Mouse (Mus musculus) embryonic facial prominence, embryonic 12.5 days (tissue): ENCODE data around the gene Ms4a4b. TPM values are rescaled to one million over a fixed set of nuclear protein-coding genes. Genes with fewer than 3 reads are reported as not detected.
"Not testable (repeated sequence)": the region's sequence is repeated elsewhere in the genome, so short reads cannot be mapped to it uniquely, and the experiment has no call there.

Experiments
- ATAC-seq: fragments of 200-750 bp; cut with Nextera tagmentation; 2 replicates; pipeline ENCODE4 v1.8.0; 2017; ENCODE audit not compliant: insufficient number of reproducible peaks, insufficient read depth, low FRiP score, low TSS enrichment
- H3K27ac ChIP-seq: fragments of 300-500 bp; sonication (generic); 2 replicates; pipeline ENCODE4 v1.5.1; 2016; ENCODE audit warnings: mild to moderate bottlenecking
- H3K27me3 ChIP-seq: fragments of 300-500 bp; sonication (generic); 2 replicates; pipeline ENCODE4 v1.6.1; 2016; ENCODE audit warnings: mild to moderate bottlenecking, moderate library complexity
- H3K36me3 ChIP-seq: fragments of 300-500 bp; sonication (generic); 2 replicates; pipeline ENCODE4 v1.6.1; 2016; ENCODE audit warnings: mild to moderate bottlenecking
- H3K4me1 ChIP-seq: fragments of 300-500 bp; sonication (generic); 2 replicates; pipeline ENCODE4 v1.6.1; 2016
- H3K4me2 ChIP-seq: fragments of 300-500 bp; sonication (generic); replicated peaks from 2 replicates; pipeline ENCODE4 v1.6.1; 2016; ENCODE audit warnings: mild to moderate bottlenecking, moderate library complexity
- H3K4me3 ChIP-seq: fragments of 300-500 bp; sonication (generic); 2 replicates; pipeline ENCODE4 v1.5.1; 2016; ENCODE audit warnings: mild to moderate bottlenecking
- H3K9ac ChIP-seq: fragments of 300-500 bp; sonication (generic); 2 replicates; pipeline ENCODE4 v1.6.1; 2016; ENCODE audit warnings: mild to moderate bottlenecking, moderate library complexity
- H3K9me3 ChIP-seq: fragments of 300-500 bp; sonication (generic); 2 replicates; pipeline ENCODE4 v1.6.1; 2016; ENCODE audit warnings: mild to moderate bottlenecking, moderate library complexity
- WGBS: fragments of 180-500 bp; shearing (Covaris S2); methylation state at CpG from one replicate; pipeline ENCODE4 v1.1.7; 2016; 5-methylcytosine and 5-hydroxymethylcytosine counted together
- polyA plus RNA-seq: library from polyadenylated mRNA; unstranded; fragments of >200 nt; fragmentation: Nextera tagmentation; extraction: Ambion mirVana; gene quantifications from 2 replicates; pipeline ENCODE4 v1.2.1, GENCODE M21; 2016

Ms4a4b gene
- polyA plus RNA-seq, 1 experiment from 2014 or later: not detected

DNA sequence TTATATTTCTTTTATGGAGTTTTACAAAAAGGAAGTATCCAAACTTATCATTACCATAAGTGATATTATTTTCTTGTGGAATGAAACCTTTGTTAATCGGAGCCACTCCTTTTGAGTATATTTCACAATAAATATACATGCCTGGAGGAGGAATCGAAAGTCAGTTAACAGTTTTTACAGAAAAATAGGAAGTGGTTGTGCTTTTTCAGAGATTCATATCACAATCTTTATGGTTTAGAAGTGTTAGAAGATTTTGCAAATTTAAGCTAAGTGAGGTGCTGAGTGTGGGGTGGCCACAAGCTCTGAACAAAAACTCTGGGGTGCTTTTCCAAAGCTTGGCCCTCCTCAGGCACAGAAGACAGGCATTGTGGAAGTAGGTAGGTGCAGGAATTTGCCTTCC, 3.9 kb downstream of the Ms4a4b start:
- Histone ChIP-seq H3K4me1 (no peaks in the 10 kb centered on the region), H3K4me3 (no peak overlapping the region), H3K27ac (no peak overlapping the region), H3K9me3 (no peaks in the 10 kb centered on the region), H3K4me2 (no peak overlapping the region), H3K36me3 (no peaks in the 10 kb centered on the region), H3K9ac (no peak overlapping the region), H3K27me3 (no peaks in the 10 kb centered on the region)
- no peak for ATAC-seq
- WGBS: 85% methylated on average over 2 of the region's 2 CpGs

DNA sequence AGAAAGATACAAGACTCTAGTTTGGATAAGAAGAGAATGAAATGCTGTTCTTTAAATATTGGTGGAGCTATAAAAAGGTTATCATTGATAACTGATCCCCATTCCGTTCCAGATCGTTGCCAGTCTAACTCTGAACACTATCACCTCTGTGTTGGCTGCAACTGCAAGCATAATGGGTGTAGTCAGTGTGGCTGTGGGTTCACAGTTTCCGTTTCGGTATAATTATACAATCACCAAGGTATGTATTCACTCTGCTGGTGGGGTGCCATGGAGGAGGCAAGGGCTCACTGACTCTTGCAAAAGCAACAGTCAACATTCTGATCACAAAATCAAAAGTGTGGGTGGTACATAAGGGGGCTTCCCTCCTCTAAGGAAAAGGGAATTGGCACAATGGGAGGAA, 15.7 kb downstream of the Ms4a4b start:
- not testable (repeated sequence) for H3K9ac ChIP-seq, H3K4me2 ChIP-seq, H3K4me1 ChIP-seq, H3K27ac ChIP-seq, ATAC-seq, H3K9me3 ChIP-seq, H3K4me3 ChIP-seq, H3K36me3 ChIP-seq, H3K27me3 ChIP-seq
- WGBS: 77% methylated on average over 4 of the region's 4 CpGs

DNA sequence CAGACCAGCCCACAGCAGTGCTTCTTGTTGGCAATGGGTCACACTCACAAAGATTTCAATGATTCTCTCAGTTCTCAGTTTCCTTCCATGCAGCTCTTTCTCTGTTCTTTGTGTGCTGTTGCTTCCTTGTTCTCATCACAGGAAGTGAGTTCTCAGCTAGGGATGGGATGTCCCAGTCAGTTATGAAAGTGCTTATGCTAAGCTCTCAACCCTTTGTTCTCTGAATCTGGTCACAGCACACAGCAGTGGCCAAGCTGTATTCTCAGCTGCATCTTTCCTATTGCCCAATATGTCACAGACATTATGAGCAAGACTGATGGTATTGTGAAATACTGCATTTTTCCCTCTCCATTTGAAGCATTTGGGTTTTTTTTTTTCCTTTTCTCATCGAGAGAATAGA, 21.4 kb downstream of the Ms4a4b start:
- not testable (repeated sequence) for H3K4me3 ChIP-seq

DNA sequence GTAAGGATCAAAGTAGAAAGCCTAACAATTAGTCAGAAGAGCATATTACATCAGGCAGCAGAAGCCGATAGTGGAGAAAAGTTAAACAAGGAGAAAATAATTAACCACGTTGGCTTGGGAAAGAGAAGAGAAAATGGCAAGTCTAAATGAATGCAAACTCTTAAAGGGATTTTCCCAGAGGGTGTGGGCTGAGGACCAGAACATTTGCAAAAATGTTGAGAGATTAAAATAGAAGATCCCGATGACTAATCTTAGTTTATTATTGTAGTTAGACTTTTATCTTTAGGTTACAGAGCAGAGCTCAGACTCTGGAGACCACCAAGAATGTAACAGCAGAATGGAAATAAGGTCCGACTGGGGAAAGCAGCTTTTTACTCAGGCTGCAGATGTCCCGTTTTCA, 23.1 kb downstream of the Ms4a4b start:
- H3K4me2 ChIP-seq: no peak overlapping the region
- ATAC-seq: no peak
- 73% methylated on average over 5 of the region's 5 CpGs for WGBS
- H3K27me3 ChIP-seq: no peaks in the 10 kb centered on the region
- no peaks in the 10 kb centered on the region for H3K36me3 ChIP-seq
- H3K9me3 ChIP-seq: no peaks in the 10 kb centered on the region
- no peaks in the 10 kb centered on the region for H3K4me1 ChIP-seq
- no peak overlapping the region for H3K4me3 ChIP-seq
- H3K9ac ChIP-seq: no peak overlapping the region
- no peak overlapping the region for H3K27ac ChIP-seq

More for the DNA sequence above, 21.4 kb downstream of the Ms4a4b start:
- not testable (repeated sequence) for H3K27me3 ChIP-seq, H3K27ac ChIP-seq, H3K9me3 ChIP-seq, H3K4me1 ChIP-seq, H3K36me3 ChIP-seq, H3K4me2 ChIP-seq, H3K9ac ChIP-seq, ATAC-seq
- whole genome bisulfite sequencing: 50% methylated on average over 1 of the region's 1 CpGs

DNA sequence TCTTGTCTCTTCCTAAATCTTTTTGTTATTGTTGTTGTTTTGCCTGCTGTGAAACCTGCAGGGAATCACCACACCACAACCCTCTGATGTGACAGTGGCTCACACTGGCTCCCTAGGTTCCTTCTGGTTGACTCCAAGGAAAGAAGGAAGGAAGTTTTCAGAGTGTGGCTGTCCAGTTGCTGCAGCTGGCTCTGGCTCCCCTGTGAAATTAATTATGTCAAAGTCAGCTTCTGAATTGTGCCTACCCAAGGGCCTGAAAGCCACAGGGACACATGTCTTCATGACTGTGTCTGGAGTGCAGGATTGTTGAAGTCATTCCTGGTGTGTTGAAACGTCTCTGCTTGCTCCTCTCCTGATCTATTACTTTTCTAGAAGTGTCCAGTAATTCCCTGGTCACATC, 25.0 kb downstream of the Ms4a4b start:
- 57% methylated on average over 1 of the region's 1 CpGs for WGBS
- H3K9me3 ChIP-seq, H3K4me1 ChIP-seq, H3K4me3 ChIP-seq, H3K4me2 ChIP-seq, H3K27me3 ChIP-seq, H3K36me3 ChIP-seq, H3K9ac ChIP-seq, ATAC-seq, H3K27ac ChIP-seq: not testable (repeated sequence)

DNA sequence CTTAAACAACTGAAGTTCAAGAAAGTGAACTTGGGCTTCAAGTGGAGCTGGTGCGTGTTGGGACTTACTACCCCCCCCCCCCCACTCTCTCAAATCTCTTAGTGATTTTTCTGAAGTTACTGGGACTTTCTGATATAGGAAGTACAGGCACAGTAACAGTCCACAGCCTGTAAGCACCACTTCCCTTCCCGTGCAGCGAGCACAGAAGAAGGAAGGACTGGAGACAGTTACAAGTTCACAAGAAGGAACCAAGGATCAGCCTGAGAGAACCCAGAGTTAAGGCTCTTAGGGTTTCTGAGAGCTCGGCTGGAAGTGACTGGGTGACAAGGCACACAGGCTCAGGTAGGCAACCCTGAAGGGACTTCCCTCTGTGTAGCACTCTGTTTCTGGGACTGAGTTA, 25.9 kb downstream of the Ms4a4b start, which contains the start of gene Ms4a6c:
Gene Ms4a6c, plus strand, starts transcription at position 152 of the 400 bp plus-strand sequence.
- not testable (repeated sequence) for H3K27ac ChIP-seq, ATAC-seq, H3K4me2 ChIP-seq, H3K36me3 ChIP-seq, H3K4me3 ChIP-seq, H3K27me3 ChIP-seq, H3K9ac ChIP-seq, H3K9me3 ChIP-seq, H3K4me1 ChIP-seq
- WGBS: 86% methylated on average over 4 of the region's 4 CpGs

DNA sequence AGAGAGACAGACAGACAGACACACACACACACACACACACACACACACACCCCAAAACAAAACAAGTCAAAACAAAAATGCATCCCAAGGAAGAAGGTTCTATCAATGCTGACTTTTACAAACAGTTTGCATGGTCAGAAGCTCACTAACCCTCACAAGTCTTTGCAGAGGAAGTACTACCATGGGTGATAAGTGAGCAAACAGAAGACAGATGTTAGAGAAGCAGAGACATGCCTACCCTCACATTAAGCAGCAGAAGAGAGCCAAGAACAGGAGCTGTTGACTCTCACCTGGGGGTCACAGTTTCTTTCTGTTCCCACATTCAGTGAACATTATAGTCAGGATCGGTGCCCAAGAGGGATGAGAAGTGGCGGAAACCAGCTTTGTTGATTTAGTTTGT, 36.4 kb downstream of the Ms4a4b start:
- Histone ChIP-seq H3K9me3 (no peaks in the 10 kb centered on the region), H3K36me3 (no peaks in the 10 kb centered on the region), H3K4me3 (no peak overlapping the region), H3K27me3 (no peaks in the 10 kb centered on the region), H3K27ac (no peak overlapping the region), H3K9ac (no peak overlapping the region), H3K4me1 (no peaks in the 10 kb centered on the region), H3K4me2 (no peak overlapping the region)
- no peak for ATAC-seq
- WGBS: 87% methylated on average over 2 of the region's 2 CpGs

DNA sequence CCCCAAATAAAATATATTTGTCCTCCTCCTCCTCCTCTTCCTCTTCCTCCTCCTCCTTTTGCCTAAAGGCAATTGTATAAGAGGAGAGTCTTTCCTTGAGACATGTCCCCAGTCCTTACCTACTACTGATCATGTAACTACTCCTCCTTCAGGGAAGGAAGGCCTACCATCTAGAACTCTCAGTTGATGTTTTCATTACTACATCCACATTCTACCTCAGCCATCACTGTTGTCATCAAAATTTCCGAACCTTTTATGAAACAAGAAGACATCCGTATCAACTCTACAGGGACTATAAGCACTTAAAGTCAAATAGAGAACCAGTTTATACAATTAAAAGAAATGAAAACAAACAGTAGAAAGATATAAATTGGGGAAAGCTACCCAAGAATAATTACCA, 39.3 kb downstream of the Ms4a4b start:
- H3K4me3 ChIP-seq: no peak overlapping the region
- H3K27me3 ChIP-seq: no peaks in the 10 kb centered on the region
- no peak overlapping the region for H3K4me2 ChIP-seq
- WGBS: 89% methylated on average over 2 of the region's 2 CpGs
- ATAC-seq: no peak
- H3K36me3 ChIP-seq: no peaks in the 10 kb centered on the region
- H3K9ac ChIP-seq: no peak overlapping the region
- no peak overlapping the region for H3K27ac ChIP-seq
- H3K9me3 ChIP-seq: no peaks in the 10 kb centered on the region
- no peaks in the 10 kb centered on the region for H3K4me1 ChIP-seq

DNA sequence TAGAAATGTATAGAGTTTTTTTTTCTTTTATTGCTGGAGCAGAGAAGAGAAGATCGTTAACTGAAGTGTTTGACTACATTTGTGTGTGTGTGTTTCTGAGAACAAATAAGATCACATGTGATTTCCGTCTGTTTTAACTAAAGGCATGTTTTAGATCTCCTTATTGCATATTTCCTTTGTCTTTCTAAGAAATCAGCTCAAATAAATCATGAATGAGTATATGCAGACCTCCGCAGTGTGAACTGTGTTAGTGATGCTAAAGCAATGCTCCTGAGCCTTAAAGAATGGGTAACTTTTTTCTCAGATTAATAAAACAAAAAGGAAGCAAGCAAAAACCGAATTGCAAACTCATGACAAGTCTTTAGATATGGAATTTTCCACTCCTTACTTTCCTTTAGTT, 40.6 kb downstream of the Ms4a4b start:
- H3K9me3 ChIP-seq: no peaks in the 10 kb centered on the region
- H3K4me1 ChIP-seq: no peaks in the 10 kb centered on the region
- no peaks in the 10 kb centered on the region for H3K36me3 ChIP-seq
- WGBS: 78% methylated on average over 4 of the region's 4 CpGs
- no peak for ATAC-seq
- no peak overlapping the region for H3K9ac ChIP-seq
- H3K27ac ChIP-seq: no peak overlapping the region
- H3K4me3 ChIP-seq: no peak overlapping the region
- no peak overlapping the region for H3K4me2 ChIP-seq
- H3K27me3 ChIP-seq: no peaks in the 10 kb centered on the region

DNA sequence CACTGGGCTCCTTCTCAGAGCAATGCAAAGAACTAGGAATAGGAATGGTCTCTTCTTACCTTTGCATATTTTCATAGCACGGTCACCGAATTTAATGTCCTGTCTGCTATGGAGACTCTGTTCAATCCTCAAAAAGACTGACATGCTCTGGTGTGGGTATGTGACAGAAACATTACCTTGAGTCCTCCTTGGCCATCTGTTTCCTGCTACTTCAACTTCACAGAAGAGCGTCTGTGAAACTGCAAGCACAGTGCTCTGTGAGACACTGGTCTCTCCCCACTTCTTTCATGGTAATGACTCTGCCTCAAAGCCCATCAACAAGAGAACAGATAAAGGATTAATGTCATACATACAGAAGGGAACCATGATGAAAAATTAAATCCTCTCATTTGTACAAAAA, 41.0 kb downstream of the Ms4a4b start:
- H3K9me3 ChIP-seq: no peaks in the 10 kb centered on the region
- no peaks in the 10 kb centered on the region for H3K4me1 ChIP-seq
- no peak overlapping the region for H3K9ac ChIP-seq
- WGBS: 73% methylated on average over 3 of the region's 3 CpGs
- H3K27ac ChIP-seq: no peak overlapping the region
- no peak for ATAC-seq
- H3K27me3 ChIP-seq: no peaks in the 10 kb centered on the region
- no peak overlapping the region for H3K4me3 ChIP-seq
- no peaks in the 10 kb centered on the region for H3K36me3 ChIP-seq
- H3K4me2 ChIP-seq: no peak overlapping the region

DNA sequence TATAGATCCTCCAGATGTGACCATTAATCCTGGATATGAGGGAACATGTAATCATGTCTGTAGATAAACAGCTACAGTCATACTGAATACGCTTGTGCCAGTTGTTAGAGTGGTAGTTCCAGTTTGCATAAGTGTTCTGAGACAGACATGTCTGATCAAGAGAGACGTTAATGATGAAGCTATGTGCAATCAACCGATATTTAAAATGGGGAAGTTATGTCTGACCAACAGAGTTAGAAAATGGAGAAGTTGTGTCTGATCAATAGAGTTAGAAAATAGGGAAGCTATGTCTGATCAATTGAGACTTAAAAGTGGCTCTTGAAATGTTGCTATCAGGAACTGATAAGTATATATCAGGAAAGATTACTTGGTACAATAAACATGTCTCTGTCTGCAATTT, 41.9 kb downstream of the Ms4a4b start:
- Histone ChIP-seq H3K4me1 (no peaks in the 10 kb centered on the region), H3K27me3 (no peaks in the 10 kb centered on the region), H3K27ac (no peak overlapping the region), H3K4me2 (no peak overlapping the region), H3K36me3 (no peaks in the 10 kb centered on the region), H3K9me3 (no peaks in the 10 kb centered on the region), H3K4me3 (no peak overlapping the region), H3K9ac (no peak overlapping the region)
- no peak for ATAC-seq
- 86% methylated on average over 3 of the region's 3 CpGs for WGBS

DNA sequence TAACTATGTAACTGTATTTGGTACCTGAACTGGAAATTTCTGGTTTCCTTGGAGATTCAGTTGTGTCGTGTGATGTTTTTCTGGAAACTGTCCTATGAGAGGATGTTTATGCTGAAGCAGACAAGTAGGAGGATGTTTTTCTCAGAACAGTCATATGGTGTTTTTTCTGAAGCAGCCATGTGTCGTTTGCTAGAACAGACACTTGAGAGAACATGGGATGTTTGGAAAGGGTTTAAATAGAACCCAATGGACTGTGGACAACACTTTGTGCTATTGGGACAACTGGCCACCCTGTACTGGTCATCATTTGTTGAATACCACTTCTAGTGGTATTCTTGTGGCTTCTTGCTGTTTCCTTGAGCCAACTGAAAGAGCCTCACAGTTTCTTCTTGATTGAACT, 42.4 kb downstream of the Ms4a4b start, which contains the start of gene Gm8369:
Gene Gm8369, plus strand, starts transcription at position 193 of the 400 bp plus-strand sequence.
- Histone ChIP-seq H3K4me3 (no peak within 1 kb of the TSS), H3K4me2 (no peak within 1 kb of the TSS), H3K36me3 (no peaks in the 10 kb centered on the region), H3K9me3 (no peaks in the 10 kb centered on the region), H3K4me1 (no peaks in the 10 kb centered on the region), H3K27me3 (no peaks in the 10 kb centered on the region), H3K9ac (no peak within 1 kb of the TSS), H3K27ac (no peak within 1 kb of the TSS)
- WGBS: 74% methylated on average over 2 of the region's 2 CpGs
- no peak for ATAC-seq

DNA sequence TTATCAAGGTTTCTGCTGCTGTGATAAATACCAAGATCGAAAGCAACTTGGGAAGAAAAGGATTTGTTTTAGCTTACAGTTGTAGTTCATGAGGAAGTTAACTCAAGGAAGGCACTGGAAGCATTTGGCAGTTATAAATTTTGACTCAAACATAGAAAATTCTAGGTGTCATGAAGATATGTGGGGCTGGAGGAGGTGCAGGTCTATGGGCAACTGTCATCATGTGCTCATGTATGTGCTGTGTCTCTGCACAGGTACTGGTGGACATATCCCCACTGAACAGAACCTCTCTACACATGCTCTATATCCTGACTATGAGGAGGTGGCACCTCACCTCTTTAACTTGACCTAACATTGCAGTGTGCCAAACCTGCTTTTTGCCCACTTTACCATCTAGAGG, 43.2 kb downstream of the Ms4a4b start:
- Histone ChIP-seq H3K27me3 (no peaks in the 10 kb centered on the region), H3K4me1 (no peaks in the 10 kb centered on the region), H3K36me3 (no peaks in the 10 kb centered on the region), H3K9ac (no peak overlapping the region), H3K4me2 (no peak overlapping the region), H3K9me3 (no peaks in the 10 kb centered on the region), H3K4me3 (no peak overlapping the region), H3K27ac (no peak overlapping the region)
- no peak for ATAC-seq
- WGBS: 88% methylated on average over 1 of the region's 1 CpGs
